Mouse (Mus musculus) thymus, adult 18-20 months (tissue): ENCODE measurements around the gene Igflr1.
A peak's percentile ranks its signal among the peaks of the same experiment; 100 is the strongest.

ENCODE experiments used
- DNase-seq, 2 experiments: peaks; one replicate each; pipeline ENCODE4 v3.0.0; 2022; ENCODE audit warnings: mixed read lengths in 2 of 2

Gene Igflr1

DNA sequence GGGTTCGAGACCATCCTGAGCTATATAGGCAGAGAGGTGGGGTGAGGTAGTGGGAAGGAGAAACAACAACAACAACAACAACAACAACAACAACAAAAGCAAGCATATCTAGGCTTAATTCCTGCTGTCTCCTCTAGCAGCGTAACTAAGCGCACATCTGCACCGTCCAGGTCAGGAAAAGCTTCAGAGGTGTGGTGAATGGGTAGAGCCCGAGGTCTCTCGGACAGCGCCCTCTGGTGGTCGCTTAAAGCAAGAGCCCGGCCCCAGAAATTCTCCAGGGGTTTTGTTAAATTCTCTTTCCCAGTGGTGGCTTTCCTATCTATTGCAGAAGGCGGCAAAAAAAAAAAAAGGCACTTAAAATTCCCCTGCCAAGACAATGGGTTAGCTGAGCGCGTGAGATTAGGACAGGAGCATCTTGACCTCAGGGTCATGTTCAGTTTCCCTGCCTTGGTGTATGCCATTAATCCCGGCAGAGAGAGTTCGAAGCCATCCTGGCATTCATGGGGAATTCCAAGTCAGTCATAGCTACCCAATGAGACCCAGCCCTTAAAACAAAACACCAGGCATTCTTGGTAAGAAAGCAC, 48.4 kb downstream of the Igflr1 start:
- DNase-seq: peak in 1 of 2 experiments; percentile 31

DNA sequence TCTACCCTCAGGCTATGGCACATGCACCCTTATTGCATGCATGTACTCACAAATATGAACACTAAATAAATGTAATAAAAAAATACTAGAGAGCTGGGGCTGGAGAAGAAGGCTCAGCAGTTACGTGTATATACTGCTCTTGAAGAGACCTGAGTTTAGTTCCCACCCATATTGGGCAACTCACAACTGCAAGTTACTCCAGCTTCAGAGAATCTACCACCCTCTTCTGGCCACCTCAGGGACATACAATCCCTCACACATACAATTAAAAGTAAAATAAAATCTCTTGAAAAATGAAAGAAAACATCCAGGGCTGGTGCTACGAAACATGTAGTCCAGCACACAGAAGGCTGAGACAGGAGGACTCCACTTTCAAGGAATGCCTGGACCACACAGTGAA, 49.2 kb downstream of the Igflr1 start:
- no peak for DNase-seq

DNA sequence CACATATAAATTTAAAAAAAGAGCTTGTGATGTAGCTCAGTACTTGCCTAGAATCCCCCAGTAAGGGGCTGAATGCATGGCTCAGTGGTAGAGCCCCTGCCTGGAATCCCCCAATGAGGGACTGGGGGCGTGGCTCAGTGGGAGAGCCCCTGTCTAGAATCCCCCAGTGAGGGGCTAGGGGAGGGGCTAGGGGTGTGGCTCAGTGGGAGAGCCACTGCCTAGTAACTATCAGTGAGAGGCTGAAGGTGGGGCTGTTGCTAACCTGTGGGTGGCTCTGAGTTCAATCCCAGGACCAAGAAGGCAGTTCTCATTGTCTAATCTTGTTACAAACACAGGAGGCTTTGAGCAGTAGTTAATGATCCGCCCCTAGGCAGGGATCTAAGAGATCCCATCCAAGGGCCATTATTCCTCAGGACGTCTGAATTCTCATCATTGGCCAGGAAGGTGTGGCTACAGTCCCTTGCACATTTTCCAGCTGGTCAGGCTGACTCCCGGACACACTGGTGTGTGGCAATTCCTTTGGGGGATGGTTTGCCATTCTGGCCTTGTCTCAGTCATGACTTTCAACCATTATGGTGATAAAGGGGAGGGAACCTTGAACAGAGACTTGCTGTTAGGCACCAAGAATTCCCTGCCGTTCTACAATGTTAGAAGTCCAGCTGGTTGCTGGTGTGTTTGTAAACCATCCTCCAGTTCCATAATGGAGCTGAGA, 50.0 kb downstream of the Igflr1 start:
- no peak for DNase-seq
